In genomic region chr16:10640041-10640440, GRCm38 (mm10) we compare ENCODE assay signal across 8 mouse cellular contexts.
A peak's percentile ranks its signal among the peaks of the same experiment; 100 is the strongest.
DNase-seq lines count a peak whose midpoint lies in the region; ATAC-seq and TF ChIP-seq lines count a peak whose summit lies in the region.

No protein-coding gene starts in this region.

- WGBS in heart, embryonic 14.5 days = 6% methylated on average over 5 of the region's 5 CpGs
- WGBS in kidney, postnatal 0 days = 7% methylated on average over 5 of the region's 5 CpGs
- 5% methylated on average over 5 of the region's 5 CpGs for WGBS in lung, embryonic 15.5 days
- 12% methylated on average over 5 of the region's 5 CpGs for WGBS in olfactory bulb, adult 2 months

- H3K9me3 ChIP-seq in heart, embryonic 14.5 days (ENCODE audit: control insufficient read depth, low read length) = no peaks in the 10 kb centered on the region
- no peaks in the 10 kb centered on the region for H3K9me3 ChIP-seq in kidney, postnatal 0 days (replicated peaks; ENCODE audit: low read length)
- H3K9me3 ChIP-seq in lung, embryonic 15.5 days = no peaks in the 10 kb centered on the region

- peaks cover 25 to 47% of the 10 kb centered on the region in 2 experiments for H3K4me1 ChIP-seq in heart, embryonic 14.5 days (ENCODE audit: control insufficient read depth in 2 of 2, insufficient read depth in 2 of 2, low read length in 2 of 2)
- H3K4me1 ChIP-seq in kidney, postnatal 0 days (replicated peaks; ENCODE audit: insufficient read depth, low read length) = peaks cover 21% of the 10 kb centered on the region; the same call in 1 of the 2 replicates
- peaks cover 18% of the 10 kb centered on the region for H3K4me1 ChIP-seq in lung, embryonic 15.5 days
- no peaks in the 10 kb centered on the region for H3K4me1 ChIP-seq in olfactory bulb, adult 2 months (ENCODE audit: control insufficient read depth, insufficient read depth, low read length)

- TF ChIP-seq POLR2A in olfactory bulb, adult 2 months (IDR thresholded peaks at IDR 0.05; ENCODE audit: insufficient read depth, low read depth, low read length) = no peak

- no peaks in the 10 kb centered on the region for H3K27me3 ChIP-seq in heart, embryonic 14.5 days (ENCODE audit: control insufficient read depth, insufficient read depth, low read length)
- no peaks in the 10 kb centered on the region for H3K27me3 ChIP-seq in kidney, postnatal 0 days (ENCODE audit: insufficient read depth, low read length)
- H3K27me3 ChIP-seq in lung, embryonic 15.5 days = no peaks in the 10 kb centered on the region

- peaks cover 3% of the 10 kb centered on the region; the same call in 1 of the 2 replicates for H3K36me3 ChIP-seq in heart, embryonic 14.5 days (ENCODE audit: control insufficient read depth, insufficient read depth, low read length)
- no peaks in the 10 kb centered on the region for H3K36me3 ChIP-seq in kidney, postnatal 0 days (ENCODE audit: insufficient read depth, low read length)
- no peaks in the 10 kb centered on the region for H3K36me3 ChIP-seq in lung, embryonic 15.5 days

- no peak overlapping the region for H3K4me2 ChIP-seq in heart, embryonic 14.5 days (ENCODE audit: low read length)
- H3K4me2 ChIP-seq in kidney, postnatal 0 days (ENCODE audit: low read length) = no peak overlapping the region
- no peak overlapping the region for H3K4me2 ChIP-seq in lung, embryonic 15.5 days

- ATAC-seq in heart, embryonic 14.5 days (ENCODE audit: insufficient number of reproducible peaks, insufficient read depth, low FRiP score, low read depth) = peak; percentile 40; the same call in 1 of the 2 replicates
- ATAC-seq in kidney, postnatal 0 days (replicated peaks; ENCODE audit: low FRiP score, low read depth) = peak; percentile 44; the same call in 1 of the 2 replicates
- ATAC-seq in lung, embryonic 15.5 days (ENCODE audit: borderline replicate concordance, extremely low read depth, low FRiP score, low TSS enrichment) = peak; percentile 65

- no peak overlapping the region for H3K27ac ChIP-seq in heart, embryonic 14.5 days (replicated peaks in 1 of 2; ENCODE audit: control insufficient read depth in 1 of 2, insufficient read depth in 1 of 2, low read depth in 2 of 2, low read length in 2 of 2)
- H3K27ac ChIP-seq in kidney, postnatal 0 days = no peak overlapping the region
- no peak overlapping the region for H3K27ac ChIP-seq in lung, embryonic 15.5 days
- H3K27ac ChIP-seq in olfactory bulb, adult 2 months (ENCODE audit: insufficient read depth, low read depth, low read length) = no peak overlapping the region

- peak; percentile 90 for TF ChIP-seq CTCF in kidney, postnatal 0 days (IDR thresholded peaks at IDR 0.05; ENCODE audit: low read depth)
- peak; percentile 80 for TF ChIP-seq CTCF in olfactory bulb, adult 2 months (IDR thresholded peaks at IDR 0.05; ENCODE audit: insufficient read depth, low read depth, low read length)

- H3K9ac ChIP-seq in heart, embryonic 14.5 days (ENCODE audit: low read length) = no peak overlapping the region
- no peak overlapping the region for H3K9ac ChIP-seq in kidney, postnatal 0 days (ENCODE audit: low read depth, low read length)
- no peak overlapping the region for H3K9ac ChIP-seq in lung, embryonic 15.5 days

- peak; percentile 84 to 86 for DNase-seq in B cell, adult 2 months
- peak; percentile 74 to 92 for DNase-seq in adrenal gland, adult (ENCODE audit: inconsistent age in 2 of 2, low spot score in 1 of 2)
- DNase-seq in embryo, embryonic 11.5 days (ENCODE audit: low read depth, low spot score) = peak; percentile 63
- peak; percentile 94 for DNase-seq in kidney, postnatal 0 days (ENCODE audit: low spot score)
- peak; percentile 69 to 78 for DNase-seq in thymus, adult 18-20 months

- no peak overlapping the region for H3K4me3 ChIP-seq in heart, embryonic 14.5 days (ENCODE audit: control insufficient read depth in 1 of 2, insufficient read depth in 1 of 2, low read depth in 1 of 2, low read length in 2 of 2)
- H3K4me3 ChIP-seq in kidney, postnatal 0 days (replicated peaks; ENCODE audit: low read depth, low read length) = no peak overlapping the region
- no peak overlapping the region for H3K4me3 ChIP-seq in lung, embryonic 15.5 days
- no peak overlapping the region for H3K4me3 ChIP-seq in olfactory bulb, adult 2 months (ENCODE audit: insufficient read depth, low read depth, low read length)
